Mouse (Mus musculus) spleen, postnatal 36 days (tissue): Measurements from ENCODE around the gene Spaar.

Experiments
- DNase-seq, 2 experiments: peaks; one replicate each; pipeline ENCODE4 v3.0.0; 2022; ENCODE audit warnings: low spot score in 2 of 2, mixed read lengths in 1 of 2

The Spaar gene

GRCm38 (mm10) chr4:43729794-43730550, at the start of gene Spaar:
Gene Spaar, plus strand, starts transcription at chr4:43730034.
- DNase-seq: no peak

- DNase-seq: no peak
Observed at GRCm38 (mm10) chr4:43690021-43690420, 39.8 kb upstream of the Spaar start.

- DNase-seq: no peak
Observed at GRCm38 (mm10) chr4:43691026-43691425, 38.8 kb upstream of the Spaar start.

GRCm38 (mm10) chr4:43693806-43694241, 36.0 kb upstream of the Spaar start:
- no peak for DNase-seq

GRCm38 (mm10) chr4:43694439-43695248, 35.2 kb upstream of the Spaar start:
- DNase-seq: no peak

- DNase-seq: no peak
Observed at GRCm38 (mm10) chr4:43695249-43695671, 34.6 kb upstream of the Spaar start.

- no peak for DNase-seq
Observed at GRCm38 (mm10) chr4:43696561-43696960, 33.3 kb upstream of the Spaar start.

- no peak for DNase-seq
Observed at GRCm38 (mm10) chr4:43700707-43701106, 29.1 kb upstream of the Spaar start, which contains the start of gene Olfr70. Gene Olfr70, minus strand, starts transcription at chr4:43700807.

- no peak for DNase-seq
Observed at GRCm38 (mm10) chr4:43703439-43703838, 26.4 kb upstream of the Spaar start.

- DNase-seq: no peak
Observed at GRCm38 (mm10) chr4:43703851-43704250, 26.0 kb upstream of the Spaar start.

GRCm38 (mm10) chr4:43705991-43706390, 23.8 kb upstream of the Spaar start:
- DNase-seq: no peak

- DNase-seq: no peak
Observed at GRCm38 (mm10) chr4:43709869-43710268, 20.0 kb upstream of the Spaar start, which contains the start of gene Olfr71. Gene Olfr71, minus strand, starts transcription at chr4:43710255.

- DNase-seq: peak; percentile 20 to 40
Observed at GRCm38 (mm10) chr4:43711821-43712220, 18.0 kb upstream of the Spaar start.

- no peak for DNase-seq
Observed at GRCm38 (mm10) chr4:43713652-43714219, 16.1 kb upstream of the Spaar start.

- no peak for DNase-seq
Observed at GRCm38 (mm10) chr4:43720491-43721228, 9.2 kb upstream of the Spaar start.

- no peak for DNase-seq
Observed at GRCm38 (mm10) chr4:43722191-43722590, 7.6 kb upstream of the Spaar start.

- DNase-seq: no peak
Observed at GRCm38 (mm10) chr4:43724764-43725163, 5.1 kb upstream of the Spaar start.

- no peak for DNase-seq
Observed at GRCm38 (mm10) chr4:43726228-43726993, 3.4 kb upstream of the Spaar start.

GRCm38 (mm10) chr4:43726995-43727394, 2.8 kb upstream of the Spaar start, which contains the start of gene Hrct1:
Gene Hrct1, plus strand, starts transcription at chr4:43727188.
- peak; percentile 11 to 14 for DNase-seq

GRCm38 (mm10) chr4:43727718-43728575, 1.9 kb upstream of the Spaar start:
- no peak for DNase-seq
